Mouse (Mus musculus) limb, embryonic 14.5 days (tissue): ENCODE data around the gene Sgsm2. TPM values are rescaled to one million over a fixed set of nuclear protein-coding genes. Genes with fewer than 3 reads are reported as not detected.

Source experiments
- ATAC-seq: fragments of 200-750 bp; cut with Nextera tagmentation; 2 replicates; pipeline ENCODE4 v1.8.0; 2017; ENCODE audit warnings: low read depth, moderate number of reproducible peaks, moderate TSS enrichment; ENCODE audit not compliant: low FRiP score
- DNase-seq: peaks from one replicate; pipeline ENCODE4 v3.0.0-alpha.2; 2015; ENCODE audit warnings: low spot score
- H3K27ac ChIP-seq: fragments of 300-500 bp; sonication (generic); replicated peaks from 2 replicates; pipeline ENCODE4 v1.5.1; 2014; ENCODE audit warnings: low read depth, mild to moderate bottlenecking, low read length, moderate library complexity, mixed read lengths
- H3K27me3 ChIP-seq: fragments of 300-500 bp; sonication (generic); 2 replicates; pipeline ENCODE4 v1.6.1; 2014; ENCODE audit warnings: low read length, mixed read lengths; ENCODE audit not compliant: control insufficient read depth, insufficient read depth
- H3K36me3 ChIP-seq: fragments of 300-500 bp; sonication (generic); 2 replicates; pipeline ENCODE4 v1.6.1; 2014; ENCODE audit warnings: mild to moderate bottlenecking, low read length, moderate library complexity, mixed read lengths; ENCODE audit not compliant: control insufficient read depth, insufficient read depth
- H3K4me1 ChIP-seq: fragments of 300-500 bp; sonication (generic); 2 replicates; pipeline ENCODE4 v1.6.1; 2014; ENCODE audit warnings: antibody characterized with exemption, low read length, mixed read lengths; ENCODE audit not compliant: control insufficient read depth, insufficient read depth
- H3K4me2 ChIP-seq: fragments of 300-500 bp; sonication (generic); replicated peaks from 2 replicates; pipeline ENCODE4 v1.6.1; 2014; ENCODE audit warnings: low read depth, mild to moderate bottlenecking, low read length, moderate library complexity; ENCODE audit not compliant: severe bottlenecking
- H3K4me3 ChIP-seq: fragments of 300-500 bp; sonication (generic); replicated peaks from 2 replicates; pipeline ENCODE4 v1.5.1; 2014; ENCODE audit warnings: low read length
- H3K9ac ChIP-seq: fragments of 300-500 bp; sonication (generic); 2 replicates; pipeline ENCODE4 v1.6.1; 2014; ENCODE audit warnings: mild to moderate bottlenecking, low read depth, low read length, moderate library complexity; ENCODE audit not compliant: severe bottlenecking
- H3K9me3 ChIP-seq: fragments of 300-500 bp; sonication (generic); 2 replicates; pipeline ENCODE4 v1.6.1; 2016; ENCODE audit warnings: low read length; ENCODE audit not compliant: control insufficient read depth
- POLR2A ChIP-seq: fragments of 200-500 bp; IDR thresholded peaks from 2 replicates; pipeline ENCODE4 v1.8.0; 2012; ENCODE audit warnings: inconsistent platforms, mild to moderate bottlenecking, moderate library complexity, borderline replicate concordance; ENCODE audit not compliant: insufficient read depth, insufficient read length; ENCODE audit errors: extremely low read depth
- WGBS: fragments of 180-500 bp; shearing (Covaris S2); extraction: QIAGEN DNeasy Blood & Tissue Kit; methylation state at CpG from one replicate; pipeline ENCODE4 v1.1.7; 2014; 5-methylcytosine and 5-hydroxymethylcytosine counted together
- polyA plus RNA-seq, 2 experiments: library from polyadenylated mRNA; depleted of rRNA in 1 of 2; stranded (reverse) in 1 of 2; unstranded in 1 of 2; fragments of >200 nt; fragmentation: Nextera tagmentation in 1 of 2; extraction: Ambion mirVana in 1 of 2; gene quantifications; 2 replicates each; pipeline versions ENCODE4 v1.2.1 to v1.2.3; 2012 to 2014

Sgsm2 gene
- polyA plus RNA-seq, 2 experiments, result 7.1 to 18.2 TPM

DNA sequence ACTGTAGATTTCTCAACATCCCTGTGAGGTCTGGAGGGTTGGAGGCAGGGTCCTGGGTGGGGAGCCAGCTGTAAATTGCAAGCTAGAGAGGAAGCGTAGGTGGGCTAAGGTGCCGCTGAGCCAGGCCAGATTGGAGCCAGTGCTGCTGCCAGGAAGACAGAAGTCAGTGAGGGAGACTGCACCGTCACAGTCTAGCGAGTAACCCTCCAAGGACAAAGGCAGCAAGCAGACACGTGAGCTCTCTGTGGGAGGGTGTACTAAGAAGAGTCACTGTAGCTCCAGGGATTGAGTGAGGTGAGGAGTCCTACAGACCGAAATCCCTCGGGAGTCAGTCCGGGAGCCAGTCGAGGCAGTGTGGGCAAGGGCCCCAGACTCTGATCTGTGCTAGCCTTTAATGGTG, 55.5 kb downstream of the Sgsm2 start:
- no peak for TF ChIP-seq POLR2A
- no peak overlapping the region for H3K27ac ChIP-seq
- no peak for DNase-seq
- H3K27me3 ChIP-seq, result no peaks in the 10 kb centered on the region
- no peak overlapping the region for H3K4me2 ChIP-seq
- 87% methylated on average over 9 of the region's 9 CpGs for WGBS
- no peak overlapping the region for H3K4me3 ChIP-seq
- peaks cover 16% of the 10 kb centered on the region; the same call in 1 of the 2 replicates for H3K4me1 ChIP-seq
- no peak overlapping the region for H3K9ac ChIP-seq
- no peak for ATAC-seq
- H3K36me3 ChIP-seq, result peaks cover 52% of the 10 kb centered on the region
- peaks cover 4% of the 10 kb centered on the region; the same call in 1 of the 2 replicates for H3K9me3 ChIP-seq

- Histone ChIP-seq H3K9ac (no peak overlapping the region), H3K36me3 (peaks cover 50% of the 10 kb centered on the region), H3K4me3 (no peak overlapping the region), H3K4me1 (peaks cover 16% of the 10 kb centered on the region; the same call in 1 of the 2 replicates), H3K9me3 (peaks cover 3% of the 10 kb centered on the region; the same call in 1 of the 2 replicates), H3K27ac (no peak overlapping the region), H3K27me3 (no peaks in the 10 kb centered on the region), H3K4me2 (no peak overlapping the region)
- 93% methylated on average over 8 of the region's 8 CpGs for WGBS
- DNase-seq (no peak), ATAC-seq (no peak)
- no peak for TF ChIP-seq POLR2A
These were observed 56.1 kb downstream of the Sgsm2 start for GRCm38 (mm10) chr11:74840739-74841138.

DNA sequence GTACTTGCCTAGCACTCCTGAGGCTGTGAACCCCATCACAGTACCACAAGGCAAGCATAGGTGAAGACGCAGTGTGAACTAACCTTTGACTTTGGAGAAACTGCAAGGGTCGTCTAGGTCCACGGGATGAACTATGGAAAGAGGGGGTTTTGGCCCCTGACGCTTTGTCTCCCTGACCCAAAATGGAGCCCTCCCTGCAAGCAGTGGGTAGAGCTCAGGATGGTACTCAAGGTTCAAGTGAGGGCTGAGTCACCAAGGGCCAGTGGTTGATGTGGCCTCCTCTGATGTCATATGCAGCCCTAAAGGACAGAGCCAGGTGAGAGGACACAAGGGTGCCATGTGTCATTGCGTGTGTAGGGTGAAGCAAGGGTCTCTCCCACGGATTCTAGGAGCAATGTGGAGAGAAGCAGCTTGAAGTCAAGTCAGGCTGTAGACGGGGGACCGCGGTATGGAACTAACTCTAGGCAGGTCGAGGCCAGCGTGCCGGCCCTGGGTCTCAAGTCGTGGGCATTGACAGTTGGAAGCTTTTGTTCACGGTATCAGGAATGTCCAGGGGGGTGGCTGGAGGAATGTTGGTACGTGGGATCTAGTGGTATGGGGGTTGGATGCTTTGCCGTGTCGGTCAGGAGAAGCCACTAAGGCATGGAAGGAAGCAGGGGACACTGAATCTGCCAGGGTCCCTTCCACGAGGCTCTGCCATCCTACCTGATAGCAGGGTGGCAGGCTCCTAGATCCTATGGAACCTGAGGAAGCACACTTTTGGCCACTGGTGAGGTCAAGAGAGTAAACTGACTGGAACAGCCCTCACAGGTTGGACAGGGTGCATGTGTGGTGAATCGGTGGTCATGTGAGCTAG, 56.8 kb downstream of the Sgsm2 start:
- Histone ChIP-seq H3K9ac (no peak overlapping the region), H3K4me3 (no peak overlapping the region), H3K4me2 (no peak overlapping the region), H3K9me3 (no peaks in the 10 kb centered on the region), H3K4me1 (peaks cover 16% of the 10 kb centered on the region; the same call in 1 of the 2 replicates), H3K27me3 (no peaks in the 10 kb centered on the region), H3K36me3 (peaks cover 48% of the 10 kb centered on the region), H3K27ac (no peak overlapping the region)
- TF ChIP-seq POLR2A, result no peak
- DNase-seq (no peak), ATAC-seq (no peak)
- 94% methylated on average over 19 of the region's 19 CpGs for WGBS

DNA sequence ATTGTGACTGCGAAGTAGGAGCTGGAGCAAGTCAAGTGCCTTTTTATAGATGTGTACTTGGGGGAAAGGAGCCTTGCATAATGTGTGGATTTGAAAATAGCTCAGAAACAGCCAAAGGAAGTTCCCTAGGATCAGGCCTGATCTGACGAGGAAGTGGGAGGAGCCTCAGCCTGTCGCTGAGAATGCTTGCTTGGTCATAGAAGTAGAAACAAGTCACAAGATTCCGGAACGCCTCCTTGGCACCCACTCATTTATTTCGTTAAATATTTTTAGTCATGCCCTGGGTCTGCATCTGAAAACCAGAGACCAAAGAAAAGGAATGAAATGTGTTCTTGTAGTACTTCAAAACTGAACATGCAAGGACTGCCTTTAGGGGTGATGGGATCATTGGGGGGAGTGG, 57.9 kb downstream of the Sgsm2 start:
- Histone ChIP-seq H3K27ac (peak overlapping the region; percentile 95), H3K36me3 (peaks cover 37% of the 10 kb centered on the region), H3K4me1 (peaks cover 22% of the 10 kb centered on the region; the same call in 1 of the 2 replicates), H3K9ac (no peak overlapping the region), H3K9me3 (no peaks in the 10 kb centered on the region), H3K27me3 (no peaks in the 10 kb centered on the region), H3K4me3 (peak overlapping the region; percentile 54), H3K4me2 (peak overlapping the region; percentile 88)
- DNase-seq (peak; percentile 55), ATAC-seq (no peak)
- TF ChIP-seq POLR2A, result no peak
- WGBS, result 43% methylated on average over 6 of the region's 6 CpGs

DNA sequence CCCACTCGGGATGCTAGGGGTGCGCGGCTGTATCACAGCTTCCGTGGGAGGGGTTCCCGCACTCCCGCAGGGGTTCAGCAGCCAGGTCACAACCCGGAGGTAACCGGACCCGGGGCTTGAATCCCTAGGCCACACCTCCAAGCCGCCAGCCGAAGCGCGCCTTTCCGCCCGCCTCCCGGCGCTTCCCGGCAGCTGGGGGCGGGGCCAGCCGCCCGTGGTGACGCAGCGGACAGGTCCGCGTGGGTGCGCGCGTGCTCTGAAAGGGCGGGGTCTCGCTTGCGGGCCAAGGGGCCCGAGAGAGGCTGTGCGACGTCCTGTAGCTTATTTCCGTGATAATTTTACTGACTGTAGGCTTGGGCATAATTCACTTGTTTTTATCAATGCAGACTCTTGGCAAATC, 58.4 kb downstream of the Sgsm2 start:
- H3K4me1 ChIP-seq, result peaks cover 26% of the 10 kb centered on the region

More for the DNA sequence above, 58.4 kb downstream of the Sgsm2 start:
- Histone ChIP-seq H3K9ac (peak overlapping the region; percentile 52), H3K36me3 (peaks cover 32% of the 10 kb centered on the region), H3K9me3 (no peaks in the 10 kb centered on the region), H3K4me3 (peak overlapping the region; percentile 54), H3K27me3 (no peaks in the 10 kb centered on the region), H3K27ac (peak overlapping the region; percentile 95), H3K4me2 (peak overlapping the region; percentile 88)
- DNase-seq (peak; percentile 90), ATAC-seq (peak; percentile 82)
- no peak for TF ChIP-seq POLR2A
- under 1% methylated on average over 26 of the region's 35 CpGs for WGBS
